Mouse (Mus musculus): ENCODE measurements at regions not wholly inside any gene's neighbourhood (a gene's known extent, or its start where the extent isn't known, plus 50 kb on each side); places are given as distances from the start of the nearest gene placed in this dataset.

- Histone ChIP-seq H3K27ac (ENCODE audit: low read depth, low read length) (no peak overlapping the region), H3K27me3 (ENCODE audit: insufficient read depth, low read length) (no peaks in the 10 kb centered on the region), H3K36me3 (ENCODE audit: insufficient read depth) (no peaks in the 10 kb centered on the region), H3K4me1 (ENCODE audit: insufficient read depth) (peaks cover 3% of the 10 kb centered on the region; the same call in 1 of the 2 replicates), H3K9ac (no peak overlapping the region), H3K4me3 (ENCODE audit: low read depth, low read length) (no peak overlapping the region), H3K4me2 (ENCODE audit: low read depth) (no peak overlapping the region), H3K9me3 (ENCODE audit: low read length) (no peaks in the 10 kb centered on the region)
- ATAC-seq = no peak
- DNase-seq = no peak
- 79% methylated on average over 5 of the region's 6 CpGs for WGBS
- TF ChIP-seq CTCF (IDR thresholded peaks at IDR 0.05; ENCODE audit: low read depth) = no peak
These were observed 358.4 kb downstream of the Bckdhb start for GRCm38 (mm10) chr9:84283296-84283695.

GRCm38 (mm10) chr9:84285604-84286003, 360.7 kb downstream of the Bckdhb start:
- H3K4me2 ChIP-seq (ENCODE audit: low read depth) = no peak overlapping the region
- no peak overlapping the region for H3K27ac ChIP-seq (ENCODE audit: low read depth, low read length)
- H3K9ac ChIP-seq = no peak overlapping the region
- H3K4me3 ChIP-seq (ENCODE audit: low read depth, low read length) = no peak overlapping the region
- peak; percentile 6; the same call in 1 of the 2 replicates for ATAC-seq
- H3K9me3 ChIP-seq (ENCODE audit: low read length) = no peaks in the 10 kb centered on the region
- 14% methylated on average over 4 of the region's 4 CpGs for WGBS
- no peak for DNase-seq
- no peaks in the 10 kb centered on the region for H3K27me3 ChIP-seq (ENCODE audit: insufficient read depth, low read length)
- no peaks in the 10 kb centered on the region for H3K36me3 ChIP-seq (ENCODE audit: insufficient read depth)
- 0 out of 2 replicates have a peak, but pooled peaks cover 3% of the 10 kb centered on the region for H3K4me1 ChIP-seq (ENCODE audit: insufficient read depth)
- TF ChIP-seq CTCF (IDR thresholded peaks at IDR 0.05; ENCODE audit: low read depth) = no peak

GRCm38 (mm10) chr9:84295891-84296290, 370.9 kb downstream of the Bckdhb start:
- TF ChIP-seq CTCF (IDR thresholded peaks at IDR 0.05; ENCODE audit: low read depth) = no peak
- H3K27me3 ChIP-seq (ENCODE audit: insufficient read depth, low read length) = no peaks in the 10 kb centered on the region
- WGBS = 25% methylated on average over 1 of the region's 1 CpGs
- no peak overlapping the region for H3K27ac ChIP-seq (ENCODE audit: low read depth, low read length)
- H3K4me3 ChIP-seq (ENCODE audit: low read depth, low read length) = no peak overlapping the region
- H3K36me3 ChIP-seq (ENCODE audit: insufficient read depth) = no peaks in the 10 kb centered on the region
- H3K4me1 ChIP-seq (ENCODE audit: insufficient read depth) = no peaks in the 10 kb centered on the region
- DNase-seq (no peak), ATAC-seq (no peak)
- no peak overlapping the region for H3K4me2 ChIP-seq (ENCODE audit: low read depth)
- H3K9ac ChIP-seq = no peak overlapping the region
- no peaks in the 10 kb centered on the region for H3K9me3 ChIP-seq (ENCODE audit: low read length)

GRCm38 (mm10) chr9:84296456-84296855, 371.5 kb downstream of the Bckdhb start:
- no peaks in the 10 kb centered on the region for H3K36me3 ChIP-seq (ENCODE audit: insufficient read depth)
- no peak overlapping the region for H3K9ac ChIP-seq
- ATAC-seq (no peak), DNase-seq (no peak)
- TF ChIP-seq CTCF (IDR thresholded peaks at IDR 0.05; ENCODE audit: low read depth) = no peak
- no peak overlapping the region for H3K27ac ChIP-seq (ENCODE audit: low read depth, low read length)
- no peaks in the 10 kb centered on the region for H3K27me3 ChIP-seq (ENCODE audit: insufficient read depth, low read length)
- H3K9me3 ChIP-seq (ENCODE audit: low read length) = no peaks in the 10 kb centered on the region
- no peak overlapping the region for H3K4me2 ChIP-seq (ENCODE audit: low read depth)
- no peaks in the 10 kb centered on the region for H3K4me1 ChIP-seq (ENCODE audit: insufficient read depth)
- H3K4me3 ChIP-seq (ENCODE audit: low read depth, low read length) = no peak overlapping the region
- WGBS = 85% methylated on average over 3 of the region's 3 CpGs

- no peaks in the 10 kb centered on the region for H3K27me3 ChIP-seq (ENCODE audit: insufficient read depth, low read length)
- no peak overlapping the region for H3K9ac ChIP-seq
- no peak overlapping the region for H3K27ac ChIP-seq (ENCODE audit: low read depth, low read length)
- no peaks in the 10 kb centered on the region for H3K4me1 ChIP-seq (ENCODE audit: insufficient read depth)
- no peak overlapping the region for H3K4me3 ChIP-seq (ENCODE audit: low read depth, low read length)
- 99% methylated on average over 2 of the region's 2 CpGs for WGBS
- ATAC-seq (no peak), DNase-seq (no peak)
- H3K36me3 ChIP-seq (ENCODE audit: insufficient read depth) = no peaks in the 10 kb centered on the region
- TF ChIP-seq CTCF (IDR thresholded peaks at IDR 0.05; ENCODE audit: low read depth) = no peak
- no peak overlapping the region for H3K4me2 ChIP-seq (ENCODE audit: low read depth)
- H3K9me3 ChIP-seq (ENCODE audit: low read length) = no peaks in the 10 kb centered on the region
These were observed 379.5 kb downstream of the Bckdhb start for GRCm38 (mm10) chr9:84304398-84304797.

GRCm38 (mm10) chr9:84318811-84319210, 393.9 kb downstream of the Bckdhb start:
- H3K4me2 ChIP-seq (ENCODE audit: low read depth) = no peak overlapping the region
- no peak overlapping the region for H3K27ac ChIP-seq (ENCODE audit: low read depth, low read length)
- H3K27me3 ChIP-seq (ENCODE audit: insufficient read depth, low read length) = no peaks in the 10 kb centered on the region
- no peaks in the 10 kb centered on the region for H3K4me1 ChIP-seq (ENCODE audit: insufficient read depth)
- ATAC-seq (no peak; the same call in 1 of the 2 replicates), DNase-seq (no peak)
- no peak for TF ChIP-seq CTCF (IDR thresholded peaks at IDR 0.05; ENCODE audit: low read depth)
- no peak overlapping the region for H3K9ac ChIP-seq
- no peaks in the 10 kb centered on the region for H3K36me3 ChIP-seq (ENCODE audit: insufficient read depth)
- 78% methylated on average over 2 of the region's 2 CpGs for WGBS
- H3K4me3 ChIP-seq (ENCODE audit: low read depth, low read length) = no peak overlapping the region
- no peaks in the 10 kb centered on the region for H3K9me3 ChIP-seq (ENCODE audit: low read length)

GRCm38 (mm10) chr9:84319338-84319737, 394.4 kb downstream of the Bckdhb start:
- Histone ChIP-seq H3K4me2 (ENCODE audit: low read depth) (no peak overlapping the region), H3K4me3 (ENCODE audit: low read depth, low read length) (no peak overlapping the region), H3K9me3 (ENCODE audit: low read length) (no peaks in the 10 kb centered on the region), H3K36me3 (ENCODE audit: insufficient read depth) (no peaks in the 10 kb centered on the region), H3K4me1 (ENCODE audit: insufficient read depth) (no peaks in the 10 kb centered on the region), H3K27ac (ENCODE audit: low read depth, low read length) (no peak overlapping the region), H3K9ac (no peak overlapping the region), H3K27me3 (ENCODE audit: insufficient read depth, low read length) (no peaks in the 10 kb centered on the region)
- no peak for TF ChIP-seq CTCF (IDR thresholded peaks at IDR 0.05; ENCODE audit: low read depth)
- no peak for DNase-seq
- ATAC-seq = no peak
- WGBS = 53% methylated on average over 2 of the region's 2 CpGs

- H3K9ac ChIP-seq = no peak overlapping the region
- no peaks in the 10 kb centered on the region for H3K9me3 ChIP-seq (ENCODE audit: low read length)
- WGBS = 48% methylated on average over 2 of the region's 2 CpGs
- H3K4me3 ChIP-seq (ENCODE audit: low read depth, low read length) = no peak overlapping the region
- no peak for DNase-seq
- no peaks in the 10 kb centered on the region for H3K36me3 ChIP-seq (ENCODE audit: insufficient read depth)
- no peaks in the 10 kb centered on the region for H3K27me3 ChIP-seq (ENCODE audit: insufficient read depth, low read length)
- no peaks in the 10 kb centered on the region for H3K4me1 ChIP-seq (ENCODE audit: insufficient read depth)
- no peak for TF ChIP-seq CTCF (IDR thresholded peaks at IDR 0.05; ENCODE audit: low read depth)
- no peak for ATAC-seq
- no peak overlapping the region for H3K4me2 ChIP-seq (ENCODE audit: low read depth)
- no peak overlapping the region for H3K27ac ChIP-seq (ENCODE audit: low read depth, low read length)
These were observed 398.2 kb downstream of the Bckdhb start for GRCm38 (mm10) chr9:84323145-84323544.

Measured in forebrain, postnatal 0 days (tissue).